Mouse (Mus musculus) heart, postnatal 14 days (tissue): Measurements from ENCODE around the gene Cacnb1. TPM values are rescaled to one million over a fixed set of nuclear protein-coding genes. Genes with fewer than 3 reads are reported as not detected.

ENCODE experiments used
- DNase-seq, 2 experiments: peaks; one replicate each; pipeline ENCODE4 v3.0.0; 2021 to 2022
- intact Hi-C: fragments of 180-260 bp; cut with DNase I; formaldehyde crosslinking; loops from one replicate; pipeline ENCODE4 v1.15.1; 2025
- microRNA-seq, 2 experiments: library from miRNA; unstranded; fragments of <30 nt; microRNA quantifications; one replicate each; pipeline ENCODE4 v1.2.0; 2021 to 2022
- total RNA-seq, 2 experiments: library from RNA; stranded (reverse); gene quantifications; 2 replicates each; pipeline ENCODE4 v1.2.3; 2021

Cacnb1 gene
- total RNA-seq, 2 experiments from 2014 or later: 5.5 to 6.9 TPM

DNA sequence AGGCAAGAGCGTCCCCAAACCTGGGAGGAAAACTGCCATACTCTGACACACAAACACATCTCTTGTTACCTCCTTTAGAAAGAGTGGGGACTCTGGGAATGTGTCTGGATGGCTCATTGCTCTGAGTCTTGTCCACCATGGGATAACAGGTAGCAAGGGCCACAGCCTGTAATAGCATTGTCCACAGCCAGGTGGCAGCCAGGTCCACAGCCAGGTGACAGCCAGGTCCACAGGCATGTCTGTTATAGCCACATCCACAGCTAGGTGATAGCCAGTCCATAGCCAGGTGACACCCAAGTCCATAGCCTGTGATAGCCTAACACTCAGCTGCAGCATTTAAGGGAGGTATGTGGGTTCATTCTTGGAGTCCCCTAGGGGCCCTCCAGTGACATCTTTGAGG lies 61.9 kb downstream of the Cacnb1 start:
- intact Hi-C loops: no loop called here

DNA sequence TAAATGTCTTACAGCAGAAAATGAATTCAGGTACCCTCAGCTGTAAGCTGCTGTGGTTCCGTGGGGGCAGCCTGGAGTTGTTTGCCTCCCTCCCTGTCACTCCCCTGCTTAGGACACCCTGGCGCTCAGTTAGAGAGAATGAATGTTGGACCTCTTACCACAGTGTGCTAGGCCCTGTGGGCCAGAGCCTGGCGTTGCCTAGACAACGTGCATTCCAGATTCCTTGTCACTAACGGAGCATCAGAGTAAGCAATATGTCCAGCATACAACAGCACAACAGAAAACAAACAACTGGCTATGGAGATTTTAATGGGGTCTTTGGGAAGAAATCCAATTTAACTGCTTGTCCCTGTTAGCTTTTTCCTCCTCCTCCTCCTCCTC lies 63.5 kb downstream of the Cacnb1 start:
- no peak for DNase-seq
- intact Hi-C loops: no loop called here

More for the DNA sequence above, 61.9 kb downstream of the Cacnb1 start:
- no peak for DNase-seq

DNA sequence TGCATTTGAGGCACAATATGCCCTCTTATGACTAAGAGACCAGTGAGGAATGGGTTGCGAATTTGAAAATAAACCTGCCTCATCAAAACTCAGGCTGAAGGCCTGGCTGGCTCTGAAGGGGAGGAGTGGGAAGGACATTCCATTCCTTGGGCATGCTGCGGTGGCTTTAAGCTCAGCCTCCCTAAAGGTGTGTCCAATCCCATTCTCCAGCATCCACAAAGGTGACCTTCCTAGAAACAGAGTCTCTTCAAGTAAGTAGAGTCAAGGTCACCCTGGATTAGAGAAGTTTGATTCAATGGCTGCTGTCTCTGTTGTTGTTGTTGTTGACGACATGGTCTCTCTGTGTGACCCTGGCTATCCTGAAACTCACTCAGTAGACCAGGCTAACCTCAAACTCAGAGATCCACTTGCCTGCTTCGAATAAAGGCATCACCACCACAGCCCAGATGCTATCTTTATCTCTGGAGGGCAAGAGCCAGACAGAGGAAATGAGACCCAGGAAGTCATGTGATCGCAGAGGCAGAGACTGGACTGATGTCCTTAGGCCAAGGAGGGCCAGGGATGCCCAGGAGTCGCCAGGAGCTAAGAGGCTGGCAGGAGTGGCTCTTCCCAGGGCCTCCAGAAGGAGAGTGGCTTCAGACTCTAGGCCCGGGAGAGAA lies 64.1 kb downstream of the Cacnb1 start:
- intact Hi-C loops: no loop called here

GRCm38 (mm10) chr11:97956905-97957560 lies 65.8 kb downstream of the Cacnb1 start:
- intact Hi-C loops: no loop called here

More for the DNA sequence above, 64.1 kb downstream of the Cacnb1 start:
- no peak for DNase-seq

DNA sequence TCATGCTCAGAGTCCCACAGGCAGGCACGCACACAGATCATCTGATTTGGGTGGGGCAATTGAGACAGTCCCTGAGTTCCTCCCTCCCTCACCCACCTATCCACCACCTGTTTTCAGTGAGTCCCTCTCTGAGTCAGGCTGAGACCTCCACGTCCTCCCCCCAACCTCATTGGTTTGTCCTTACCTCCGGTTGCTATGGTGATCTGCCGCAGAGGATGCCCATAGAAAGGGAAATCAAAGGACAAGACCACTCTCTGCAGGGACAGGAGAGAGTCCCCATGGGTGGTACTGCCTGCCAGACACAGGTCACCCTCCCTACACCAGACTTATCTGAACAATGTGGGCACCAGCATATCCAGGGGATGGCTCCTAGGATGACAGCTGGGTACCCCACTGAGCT lies 66.9 kb downstream of the Cacnb1 start:
- intact Hi-C loops: no loop called here
- DNase-seq: no peak

More at GRCm38 (mm10) chr11:97956905-97957560, 65.8 kb downstream of the Cacnb1 start:
- peak in 1 of 2 experiments; percentile 36 for DNase-seq

DNA sequence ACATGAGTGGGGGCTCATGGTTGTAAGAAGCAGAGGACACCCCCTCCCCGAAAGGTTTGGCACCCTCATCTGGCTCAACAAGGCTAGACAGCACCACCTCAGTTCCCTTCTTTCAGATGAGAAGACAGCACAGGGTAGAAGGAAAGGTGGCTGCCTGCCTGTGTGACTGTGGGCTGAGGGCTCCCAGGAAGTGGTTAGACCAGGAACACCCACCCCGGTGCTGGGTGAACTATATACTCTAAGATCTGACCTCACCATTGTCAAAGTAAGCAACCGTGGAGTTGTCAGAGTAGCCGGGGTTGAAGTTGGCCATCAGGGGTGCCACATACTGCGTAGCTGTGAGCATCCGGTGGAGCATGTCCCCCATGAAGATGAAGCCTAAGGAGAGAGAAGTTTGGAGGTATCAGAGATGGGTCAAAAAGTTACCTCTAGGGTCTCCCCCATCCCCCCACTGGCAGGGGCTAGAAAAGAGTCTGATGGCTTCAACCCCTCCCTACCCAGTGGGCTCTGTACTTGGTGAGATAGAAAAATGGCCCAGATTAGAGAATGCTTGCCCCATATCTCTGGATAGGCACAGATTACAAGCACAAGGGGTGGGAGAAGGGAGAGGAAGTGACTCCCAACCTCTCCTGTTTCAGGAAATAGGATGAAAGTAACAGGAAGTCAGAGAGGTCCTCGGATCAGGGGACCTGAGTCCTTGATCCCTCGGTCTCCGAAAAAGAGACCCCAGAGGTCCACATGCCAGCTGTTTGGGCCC lies 67.5 kb downstream of the Cacnb1 start:
- no peak for DNase-seq
- intact Hi-C loops: no loop called here

DNA sequence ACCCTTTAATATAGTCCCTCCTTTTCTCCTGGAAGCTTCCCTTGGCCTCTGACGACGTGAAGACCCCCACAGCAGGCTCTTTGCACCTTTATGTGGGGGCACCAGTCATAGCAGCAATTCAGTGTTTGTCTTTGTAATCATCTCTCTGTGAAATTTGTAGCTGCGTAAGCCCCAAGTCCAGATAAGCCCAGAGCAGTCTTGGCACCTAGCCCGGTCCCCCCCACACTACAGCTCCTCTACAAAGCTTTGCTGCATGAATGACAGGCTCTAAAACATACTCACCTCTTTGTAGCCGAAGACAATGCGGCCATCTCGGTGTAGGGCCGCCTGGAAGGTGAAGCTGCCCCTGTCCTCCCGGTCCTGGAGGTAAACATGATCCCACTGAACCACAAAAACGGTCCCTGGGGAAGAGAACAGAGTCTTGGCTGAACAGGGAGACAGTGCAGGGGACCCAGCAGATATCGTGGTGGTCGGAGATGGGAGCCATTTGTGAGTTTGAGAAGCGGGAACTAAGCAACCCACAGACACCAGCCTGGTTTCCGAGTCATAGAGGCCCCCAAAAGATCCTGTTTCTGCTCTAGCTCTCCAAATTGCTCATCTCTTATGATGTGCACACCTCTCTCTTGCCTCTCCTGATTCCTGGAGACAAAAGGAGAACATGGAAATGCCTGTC lies 68.2 kb downstream of the Cacnb1 start:
- intact Hi-C loops: no loop called here
- DNase-seq: no peak

- no peak for DNase-seq
- intact Hi-C loops: no loop called here
Observed at GRCm38 (mm10) chr11:97953939-97954275, 68.9 kb downstream of the Cacnb1 start.

DNA sequence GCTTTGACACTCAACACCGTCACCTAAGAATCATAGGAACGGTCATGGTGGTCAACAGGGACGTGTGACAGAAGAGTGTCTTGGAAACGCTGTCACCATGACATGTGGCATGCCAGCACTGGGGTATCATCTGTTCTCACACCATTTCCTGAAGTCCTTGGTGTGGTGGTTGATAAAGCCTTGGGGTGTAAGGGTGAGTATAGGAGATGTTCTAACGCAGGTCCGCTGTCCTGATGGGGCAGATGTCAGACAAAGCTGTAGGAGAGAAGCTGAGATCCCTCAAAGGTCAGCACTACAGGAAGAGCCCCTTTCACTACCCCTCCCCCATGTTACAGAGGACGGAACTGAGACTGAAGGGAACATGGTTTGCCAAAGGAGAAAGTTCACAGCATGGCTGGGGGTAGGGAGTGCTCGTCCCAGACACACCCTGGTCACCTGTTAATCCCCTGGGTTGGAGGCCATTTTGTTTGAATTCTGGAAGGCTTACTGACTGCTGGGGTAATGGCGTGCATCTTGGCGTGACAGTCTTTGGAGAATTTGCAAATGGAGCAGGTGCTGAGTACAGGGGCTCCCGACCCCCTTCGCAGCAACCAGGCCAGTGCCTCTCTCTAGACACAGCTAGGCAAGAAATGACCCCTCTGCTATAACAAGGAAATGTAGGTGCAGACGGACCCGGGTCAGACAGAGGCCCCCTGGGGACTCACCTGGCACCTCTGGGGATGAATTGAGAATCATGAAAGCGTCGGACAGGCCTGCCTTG lies 69.5 kb downstream of the Cacnb1 start:
- intact Hi-C loops: no loop called here

GRCm38 (mm10) chr11:97952367-97953006 lies 70.3 kb downstream of the Cacnb1 start:
- DNase-seq: no peak
- intact Hi-C loops: no loop called here

More for the DNA sequence above, 69.5 kb downstream of the Cacnb1 start:
- DNase-seq: no peak

Small RNA genes lying within 50 kb of the gene (microRNA-seq; reads per million reads assigned to microRNA genes)
- gene Gm27597: 0 reads per million in 2 experiments

Other genes with a start within 250 kb of the Cacnb1 start
- gene 1700001P01Rik, start 247.1 kb downstream of the Cacnb1 start, total RNA-seq: under 1 TPM in 1 of 2 experiments, not detected in 1; 0.65 TPM
- gene Rpl23, start 240.6 kb downstream of the Cacnb1 start, total RNA-seq: 100 to 1,000 TPM; 503 to 533 TPM
- 10 to 100 TPM; 47.8 to 49.6 TPM for gene Lasp1, start 224.0 kb downstream of the Cacnb1 start, total RNA-seq
- 1 to 10 TPM in 1 of 2 experiments, under 1 TPM in 1; 0.95 to 1.1 TPM for gene B230217C12Rik, start 182.3 kb downstream of the Cacnb1 start, total RNA-seq
- gene Fbxo47, start 138.9 kb downstream of the Cacnb1 start, total RNA-seq: under 1 TPM; 0.17 to 0.37 TPM
- gene Plxdc1, start 36.6 kb downstream of the Cacnb1 start, total RNA-seq: 1 to 10 TPM; 7.3 TPM
- gene Arl5c, start 26.9 kb downstream of the Cacnb1 start, total RNA-seq: 1 to 10 TPM; 1.6 to 6.2 TPM
- 100 to 1,000 TPM; 538 to 580 TPM for gene Rpl19, start 3.7 kb upstream of the Cacnb1 start, total RNA-seq
- gene Stac2, start 30.4 kb upstream of the Cacnb1 start, total RNA-seq: under 1 TPM; 0.27 to 0.43 TPM
- 10 to 100 TPM; 19.7 to 22.4 TPM for gene Fbxl20, start 127.4 kb upstream of the Cacnb1 start, total RNA-seq
- 10 to 100 TPM; 38.0 to 42.9 TPM for gene Med1, start 170.3 kb upstream of the Cacnb1 start, total RNA-seq
- 10 to 100 TPM; 26.3 to 27.6 TPM for gene Cdk12, start 180.0 kb upstream of the Cacnb1 start, total RNA-seq